Mouse (Mus musculus) B cell, adult 2 months (primary cell): ENCODE measurements around the gene Rragc.

Source experiments
- DNase-seq, 2 experiments: peaks; one replicate each; pipeline ENCODE4 v3.0.0; 2022

The Rragc gene

GRCm38 (mm10) chr4:123916748-123917547 lies at the start of gene Rragc:
Rragc (plus strand) TSS chr4:123917446.
- DNase-seq = peak; percentile 99

GRCm38 (mm10) chr4:123893726-123894125 lies 23.5 kb upstream of the Rragc start:
- no peak for DNase-seq

GRCm38 (mm10) chr4:123894295-123894694 lies 23.0 kb upstream of the Rragc start:
- DNase-seq = no peak

GRCm38 (mm10) chr4:123898696-123899095 lies 18.6 kb upstream of the Rragc start:
- peak; percentile 69 to 70 for DNase-seq

DNA sequence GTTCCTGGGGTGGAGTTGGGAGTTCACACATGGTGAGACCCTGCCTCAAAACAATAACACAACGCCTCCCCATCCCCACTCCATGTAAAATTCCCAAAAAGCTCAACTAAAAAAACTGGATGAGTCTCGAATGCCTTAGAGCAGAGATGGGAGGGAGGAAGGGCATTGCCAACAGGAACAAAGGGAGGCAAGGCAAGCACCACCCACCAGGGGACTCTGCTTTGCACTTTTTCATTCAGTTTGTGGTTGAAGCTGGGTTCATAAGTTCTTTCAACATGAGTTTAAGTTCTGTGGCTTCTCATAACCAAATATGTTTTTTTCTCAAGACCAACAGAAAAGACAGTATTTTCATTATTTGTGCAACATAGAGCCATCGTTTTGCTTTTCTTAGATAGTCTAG lies 13.8 kb upstream of the Rragc start:
- DNase-seq = peak in 1 of 2 experiments; percentile 9

DNA sequence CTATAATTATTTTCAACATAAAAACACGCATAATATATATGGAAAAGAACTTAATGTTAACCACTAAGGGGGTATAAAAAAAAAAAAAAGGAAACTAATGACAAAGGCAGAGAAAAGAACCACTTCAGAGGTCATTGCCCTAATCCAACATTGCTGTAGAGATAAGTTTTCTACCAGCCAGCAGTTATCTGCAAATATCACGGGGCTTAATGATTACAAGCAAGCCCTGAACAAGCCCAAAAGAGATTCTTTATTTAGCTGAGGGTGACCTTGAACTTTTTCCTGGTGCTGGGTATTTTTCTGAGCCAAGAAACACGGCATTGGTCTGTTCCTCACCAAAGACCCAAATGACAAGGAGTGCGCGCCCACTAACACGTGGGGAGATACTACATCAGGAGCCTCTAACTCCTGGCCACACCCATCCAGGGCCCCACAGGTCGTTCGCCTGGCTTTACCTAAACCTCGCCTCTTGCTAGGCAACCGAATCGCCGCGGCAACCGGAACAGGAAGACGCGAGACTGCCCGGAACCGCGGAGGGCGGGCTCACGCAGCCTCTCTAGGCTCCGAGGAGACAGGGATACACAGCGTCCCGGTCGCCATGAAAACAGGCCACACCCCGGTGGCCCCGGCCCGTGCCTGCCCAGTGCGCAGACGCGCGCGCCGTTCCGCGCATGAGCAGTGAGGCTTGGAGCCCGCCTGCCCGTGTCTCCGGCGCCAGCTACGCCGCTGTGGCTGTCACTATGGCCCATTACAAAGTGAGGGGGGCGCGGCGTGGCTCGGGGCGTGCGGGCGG lies 12.7 kb upstream of the Rragc start, which contains the start of gene Mycbp:
Mycbp (plus strand) TSS at position 500 of the 793 bp plus-strand sequence.
- DNase-seq = peak; percentile 100

DNA sequence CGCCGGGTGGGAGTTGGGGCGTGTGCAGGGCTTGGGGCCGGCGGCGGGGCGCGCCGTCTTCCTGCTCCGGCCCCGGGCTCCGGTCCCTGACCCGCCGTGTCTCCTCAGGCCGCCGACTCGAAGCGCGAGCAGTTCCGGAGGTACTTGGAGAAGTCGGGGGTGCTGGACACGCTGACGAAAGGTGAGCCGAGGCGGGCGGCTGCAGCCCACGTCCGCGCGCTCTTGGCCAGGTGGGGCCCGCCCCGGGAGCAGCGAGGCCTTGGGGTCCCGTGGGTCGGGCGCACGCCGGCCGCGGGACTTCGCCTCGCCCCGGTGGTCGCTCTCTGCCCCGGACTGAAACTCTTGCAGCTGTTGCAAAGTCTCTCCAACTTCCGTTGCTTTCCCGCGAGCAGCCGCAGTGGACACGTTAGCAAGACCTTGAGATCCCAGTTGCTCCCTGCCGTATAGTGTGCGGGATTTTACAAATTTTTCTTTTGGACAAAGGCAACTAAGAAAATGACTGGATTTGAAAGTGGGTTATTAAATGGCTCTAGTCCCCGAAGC lies 12.0 kb upstream of the Rragc start:
- no peak for DNase-seq

- DNase-seq = no peak
These were observed 5.7 kb upstream of the Rragc start for GRCm38 (mm10) chr4:123911503-123911902.

GRCm38 (mm10) chr4:123912431-123912830 lies 4.8 kb upstream of the Rragc start:
- no peak for DNase-seq

GRCm38 (mm10) chr4:123917548-123918140 lies 398 bp downstream of the Rragc start, which contains the start of gene 4930535I16Rik:
4930535I16Rik (minus strand) TSS chr4:123918022.
- DNase-seq = peak; percentile 48 to 54

DNA sequence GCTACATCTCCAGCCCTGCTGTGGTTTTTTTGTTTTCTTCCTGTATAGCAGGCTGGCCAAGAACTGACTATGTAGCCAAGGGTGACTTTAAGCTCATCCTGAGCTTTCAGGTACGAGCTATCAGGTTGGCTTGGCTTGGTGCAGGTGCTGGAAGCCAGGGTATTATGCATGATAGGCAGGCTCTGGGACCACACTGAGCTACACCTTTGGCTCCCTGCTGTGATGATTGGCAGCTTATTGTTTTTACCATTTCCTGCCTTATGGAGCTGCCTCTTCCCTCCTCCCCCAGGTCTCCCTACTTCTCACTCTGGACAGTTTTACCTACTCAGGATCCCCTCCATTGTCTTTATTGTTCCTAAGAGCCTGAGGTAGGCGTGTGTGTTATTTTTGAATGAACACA lies 1.6 kb downstream of the Rragc start:
- no peak for DNase-seq

DNA sequence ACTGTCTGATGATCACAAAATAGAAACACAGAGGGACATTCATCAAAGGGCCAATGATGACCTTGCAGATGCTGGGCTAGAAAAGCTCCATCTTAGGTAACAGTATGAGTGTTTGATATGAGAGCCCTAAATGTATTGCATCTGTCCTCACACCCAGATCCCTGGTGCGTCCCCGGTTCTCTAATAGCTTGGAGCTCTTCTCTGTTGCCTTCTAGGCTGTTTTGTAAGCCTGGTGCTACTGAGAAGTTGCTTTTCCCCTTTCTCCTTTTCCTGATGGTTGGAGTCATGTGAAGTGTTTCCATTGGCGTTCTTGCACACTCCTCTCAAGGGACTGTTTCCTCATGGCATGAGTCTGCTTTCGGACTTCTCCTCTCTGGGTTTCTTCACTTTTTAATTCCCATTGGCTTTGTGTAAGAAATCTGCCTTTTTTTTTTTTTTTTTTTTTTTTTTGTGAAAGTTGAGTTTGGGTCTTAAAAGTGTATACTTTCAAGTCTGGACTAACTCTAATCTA lies 3.9 kb downstream of the Rragc start:
- no peak for DNase-seq

GRCm38 (mm10) chr4:123927961-123928360 lies 10.7 kb downstream of the Rragc start:
- peak; percentile 44 to 50 for DNase-seq

GRCm38 (mm10) chr4:123929994-123930393 lies 12.7 kb downstream of the Rragc start:
- DNase-seq = no peak

DNA sequence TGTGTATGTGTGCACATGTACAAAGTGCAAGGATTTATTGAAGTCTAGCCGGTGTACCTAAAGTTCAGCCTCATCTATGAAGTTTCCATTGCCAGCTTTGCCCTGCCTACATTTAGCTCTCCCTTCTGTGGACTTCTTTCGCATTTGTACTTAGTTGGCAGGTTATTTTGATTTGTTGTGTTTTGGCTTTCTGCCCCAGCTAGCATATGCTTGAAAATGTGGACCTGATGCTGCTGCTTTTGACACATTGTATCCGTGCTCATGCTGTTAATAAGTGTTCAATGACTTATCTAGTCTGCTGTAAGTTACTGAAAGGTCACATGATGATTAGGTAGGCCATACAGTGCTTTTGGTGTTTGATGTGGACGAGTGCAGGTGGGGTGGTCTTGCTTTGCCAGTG lies 17.1 kb downstream of the Rragc start:
- no peak for DNase-seq

- DNase-seq = no peak
These were observed 18.8 kb downstream of the Rragc start for GRCm38 (mm10) chr4:123936059-123936458.

DNA sequence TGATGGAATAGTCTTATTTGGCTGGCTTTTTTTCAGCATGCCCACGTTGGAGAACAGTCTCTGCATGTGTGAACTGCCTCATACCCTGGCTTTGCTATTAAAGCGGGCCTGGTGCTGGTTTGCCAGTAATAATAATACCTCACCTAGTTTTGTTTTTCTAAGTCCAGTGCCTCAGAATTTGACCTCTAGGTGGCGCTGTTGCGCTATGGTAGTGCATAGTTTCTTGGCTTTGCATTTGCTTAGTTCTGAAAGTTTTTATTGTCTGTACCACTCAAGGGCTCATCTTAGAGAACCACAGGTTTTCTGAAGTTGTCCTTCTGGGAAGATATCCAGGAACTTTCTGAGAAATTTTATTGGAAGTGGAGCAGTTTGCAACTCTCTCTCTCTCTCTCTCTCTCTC lies 22.6 kb downstream of the Rragc start:
- peak; percentile 85 for DNase-seq

- peak; percentile 44 to 46 for DNase-seq
These were observed 23.6 kb downstream of the Rragc start for GRCm38 (mm10) chr4:123940878-123941277.

DNA sequence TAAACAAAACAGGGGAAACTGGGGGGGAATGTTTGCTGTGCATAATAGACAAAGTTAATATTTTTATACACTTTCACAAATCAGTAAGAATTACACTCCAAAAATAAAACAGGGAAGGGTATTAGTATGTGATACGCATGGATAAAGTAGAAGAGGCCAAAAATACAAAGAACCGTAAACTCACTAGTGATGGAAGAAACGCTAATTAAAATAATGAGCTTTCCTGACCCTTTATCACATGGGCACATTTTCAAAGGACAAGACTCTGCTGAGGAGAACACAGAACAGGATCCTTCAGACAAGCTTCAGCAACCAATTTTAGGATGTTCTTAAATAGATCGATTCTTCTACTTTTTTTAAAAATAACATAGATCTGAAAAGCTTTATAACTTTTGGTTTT lies 29.5 kb downstream of the Rragc start:
- DNase-seq = no peak

- DNase-seq = no peak
These were observed 29.9 kb downstream of the Rragc start for GRCm38 (mm10) chr4:123947149-123947548.

DNA sequence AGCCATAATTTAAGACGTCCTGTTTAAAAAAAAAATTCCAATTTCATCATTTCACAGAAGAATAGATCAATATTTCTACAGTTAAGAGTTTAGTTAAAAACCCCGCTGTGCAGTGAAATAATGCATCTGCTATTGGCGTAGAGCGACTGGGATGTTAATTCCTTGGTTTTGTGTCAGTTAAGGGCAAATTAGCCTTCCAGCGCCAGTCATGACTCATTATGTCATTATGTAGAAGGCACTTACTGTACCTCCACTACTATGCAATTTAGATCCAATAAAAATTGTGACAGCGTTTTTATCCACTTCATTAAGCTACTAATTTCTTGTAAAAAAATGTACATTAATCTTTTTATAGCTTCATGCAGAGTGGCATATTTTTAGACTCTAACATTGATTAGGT lies 31.7 kb downstream of the Rragc start:
- DNase-seq = no peak

GRCm38 (mm10) chr4:123949649-123950048 lies 32.4 kb downstream of the Rragc start:
- DNase-seq = no peak

DNA sequence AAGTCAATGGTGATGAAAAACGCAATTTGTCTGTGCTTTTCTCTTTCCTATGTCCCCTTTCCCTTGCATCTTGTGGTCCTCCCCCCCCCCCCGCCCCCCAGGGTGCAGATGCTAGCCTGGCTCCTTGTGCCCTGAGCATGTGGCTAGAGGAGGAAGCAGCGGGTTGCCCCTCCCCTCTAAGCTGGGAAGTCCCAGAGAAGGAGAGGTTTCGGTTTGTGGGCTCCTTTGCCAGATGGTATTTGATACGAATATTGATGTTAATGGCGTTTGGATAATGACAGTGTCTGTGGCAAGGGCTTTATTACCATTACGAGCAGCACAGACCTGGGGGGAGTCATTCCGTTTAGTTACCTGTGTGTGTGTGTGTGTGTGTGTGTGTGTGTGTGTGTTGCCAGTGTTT lies 34.8 kb downstream of the Rragc start:
- DNase-seq = peak; percentile 7 to 20
